Mouse (Mus musculus): Measurements from ENCODE around the gene Cox17. TPM values are rescaled to one million over a fixed set of nuclear protein-coding genes. Genes with fewer than 3 reads are reported as not detected.

Cox17 gene
- polyA plus RNA-seq, 1 experiment from 2014 or later, result 107 TPM

DNA sequence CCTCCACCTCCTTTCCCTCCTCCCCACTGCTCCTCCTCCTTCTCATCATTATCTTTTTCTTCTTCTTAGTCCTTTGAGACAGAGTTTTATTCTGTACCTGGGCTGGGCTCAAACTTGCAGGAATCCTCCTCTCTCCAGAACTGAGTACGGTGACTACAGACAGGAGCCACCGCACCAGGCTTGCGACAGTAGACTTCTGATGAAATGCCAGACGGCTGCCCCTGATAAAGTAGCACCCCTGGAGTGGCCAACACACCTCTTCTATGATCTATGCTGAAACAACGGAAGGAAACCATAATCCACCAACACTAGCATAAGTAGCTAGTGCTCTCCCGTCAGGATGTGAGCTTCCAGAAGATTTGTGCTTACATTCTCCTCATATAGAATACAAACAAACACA is 40.6 kb downstream of the Cox17 start:
- no peaks in the 10 kb centered on the region for H3K9me3 ChIP-seq (ENCODE audit: control insufficient read depth, low read length)
- no peaks in the 10 kb centered on the region for H3K36me3 ChIP-seq (ENCODE audit: control insufficient read depth, insufficient read depth, low read length)
- ATAC-seq (ENCODE audit: insufficient number of reproducible peaks, low FRiP score, low TSS enrichment, low read depth) (no peak), DNase-seq (ENCODE audit: low spot score) (no peak)
- WGBS, result 83% methylated on average over 6 of the region's 6 CpGs
- H3K27me3 ChIP-seq (ENCODE audit: control insufficient read depth, insufficient read depth, low read length), result no peaks in the 10 kb centered on the region
- no peak overlapping the region for H3K4me2 ChIP-seq (ENCODE audit: low read depth, severe bottlenecking)
- H3K4me3 ChIP-seq (ENCODE audit: low read depth, low read length), result no peak overlapping the region
- no peaks in the 10 kb centered on the region for H3K4me1 ChIP-seq (ENCODE audit: control insufficient read depth, insufficient read depth, low read length)
- H3K9ac ChIP-seq (ENCODE audit: low read length), result no peak overlapping the region
- no peak overlapping the region for H3K27ac ChIP-seq (replicated peaks; ENCODE audit: low read depth, low read length)

DNA sequence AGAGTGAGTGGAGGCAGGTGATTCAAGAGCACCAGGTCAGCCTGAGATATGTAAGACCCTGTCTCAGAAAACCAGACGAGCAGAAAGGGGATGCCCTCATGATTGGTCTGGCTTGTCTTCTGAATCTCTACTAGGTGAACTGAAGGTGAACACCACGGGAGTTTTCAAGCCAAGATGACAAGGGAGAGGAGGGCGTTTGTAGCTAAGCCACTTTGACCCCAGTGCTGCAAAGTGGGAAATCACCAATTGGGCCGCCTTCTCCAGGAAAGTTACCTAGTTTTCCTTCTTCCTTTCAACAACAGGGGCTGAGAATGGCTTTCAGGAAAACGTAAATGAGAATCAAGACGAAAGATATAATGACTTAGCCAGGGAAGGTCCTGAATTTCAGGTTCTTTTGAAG is 42.0 kb downstream of the Cox17 start:
- Histone ChIP-seq H3K4me2 (ENCODE audit: low read depth, severe bottlenecking) (no peak overlapping the region), H3K36me3 (ENCODE audit: control insufficient read depth, insufficient read depth, low read length) (no peaks in the 10 kb centered on the region), H3K9ac (ENCODE audit: low read length) (no peak overlapping the region), H3K27ac (replicated peaks; ENCODE audit: low read depth, low read length) (no peak overlapping the region), H3K4me3 (ENCODE audit: low read depth, low read length) (no peak overlapping the region), H3K27me3 (ENCODE audit: control insufficient read depth, insufficient read depth, low read length) (no peaks in the 10 kb centered on the region), H3K9me3 (ENCODE audit: control insufficient read depth, low read length) (no peaks in the 10 kb centered on the region), H3K4me1 (ENCODE audit: control insufficient read depth, insufficient read depth, low read length) (no peaks in the 10 kb centered on the region)
- no peak for DNase-seq (ENCODE audit: low spot score)
- WGBS, result 76% methylated on average over 6 of the region's 6 CpGs
- ATAC-seq (ENCODE audit: insufficient number of reproducible peaks, low FRiP score, low TSS enrichment, low read depth), result no peak

- no peaks in the 10 kb centered on the region for H3K36me3 ChIP-seq (ENCODE audit: control insufficient read depth, insufficient read depth, low read length)
- WGBS, result 84% methylated on average over 8 of the region's 8 CpGs
- H3K4me2 ChIP-seq (ENCODE audit: low read depth, severe bottlenecking), result no peak overlapping the region
- H3K27ac ChIP-seq (replicated peaks; ENCODE audit: low read depth, low read length), result no peak overlapping the region
- no peaks in the 10 kb centered on the region for H3K9me3 ChIP-seq (ENCODE audit: control insufficient read depth, low read length)
- no peak overlapping the region for H3K4me3 ChIP-seq (ENCODE audit: low read depth, low read length)
- no peak for DNase-seq (ENCODE audit: low spot score)
- ATAC-seq (ENCODE audit: insufficient number of reproducible peaks, low FRiP score, low TSS enrichment, low read depth), result no peak
- H3K9ac ChIP-seq (ENCODE audit: low read length), result no peak overlapping the region
- no peaks in the 10 kb centered on the region for H3K27me3 ChIP-seq (ENCODE audit: control insufficient read depth, insufficient read depth, low read length)
- no peaks in the 10 kb centered on the region for H3K4me1 ChIP-seq (ENCODE audit: control insufficient read depth, insufficient read depth, low read length)
Measured at GRCm38 (mm10) chr16:38389284-38389893, 42.6 kb downstream of the Cox17 start.

- no peaks in the 10 kb centered on the region for H3K36me3 ChIP-seq (ENCODE audit: control insufficient read depth, insufficient read depth, low read length)
- no peak overlapping the region for H3K4me2 ChIP-seq (ENCODE audit: low read depth, severe bottlenecking)
- H3K27ac ChIP-seq (replicated peaks; ENCODE audit: low read depth, low read length), result no peak overlapping the region
- ATAC-seq (ENCODE audit: insufficient number of reproducible peaks, low FRiP score, low TSS enrichment, low read depth) (no peak), DNase-seq (ENCODE audit: low spot score) (no peak)
- H3K27me3 ChIP-seq (ENCODE audit: control insufficient read depth, insufficient read depth, low read length), result no peaks in the 10 kb centered on the region
- no peaks in the 10 kb centered on the region for H3K9me3 ChIP-seq (ENCODE audit: control insufficient read depth, low read length)
- 86% methylated on average over 7 of the region's 7 CpGs for WGBS
- no peak overlapping the region for H3K4me3 ChIP-seq (ENCODE audit: low read depth, low read length)
- no peaks in the 10 kb centered on the region for H3K4me1 ChIP-seq (ENCODE audit: control insufficient read depth, insufficient read depth, low read length)
- H3K9ac ChIP-seq (ENCODE audit: low read length), result no peak overlapping the region
Measured at GRCm38 (mm10) chr16:38390322-38390721, 43.5 kb downstream of the Cox17 start.

DNA sequence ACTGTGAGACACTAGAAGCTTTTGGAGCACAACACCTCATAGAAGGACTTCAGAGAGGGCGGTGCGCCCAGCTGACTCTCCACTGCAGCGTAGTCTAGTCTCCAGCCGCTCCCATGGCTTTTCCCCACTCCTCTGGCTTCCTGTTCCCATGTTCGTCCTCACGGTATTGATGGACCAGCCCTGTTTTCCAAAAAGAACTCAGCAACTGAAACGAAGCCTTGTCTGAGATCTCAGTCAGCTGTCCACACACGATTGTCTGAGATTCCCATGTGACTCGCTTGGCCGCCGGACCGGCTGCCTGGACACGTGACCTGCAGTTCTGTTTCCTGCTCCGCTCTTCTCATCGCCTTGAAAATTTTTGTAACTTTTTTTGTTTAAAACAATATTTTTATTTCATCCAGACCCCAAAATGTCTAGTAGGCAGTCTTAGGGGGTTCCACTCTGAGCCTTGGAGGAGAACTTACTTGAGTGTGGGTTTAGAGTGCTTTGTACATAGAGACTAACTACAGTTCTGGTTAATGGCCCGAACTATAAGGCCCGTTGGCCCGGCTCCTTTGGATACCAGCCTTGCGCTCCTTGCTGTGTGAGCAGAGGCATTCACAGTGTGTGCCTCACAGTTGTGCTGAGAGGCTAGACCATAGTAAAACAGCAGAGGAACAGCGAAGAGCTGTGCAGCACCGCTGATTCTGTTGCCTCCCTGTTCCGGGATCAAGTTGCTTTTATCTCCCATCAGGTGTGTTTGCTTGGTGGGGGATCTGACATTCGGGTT is 45.5 kb downstream of the Cox17 start:
- no peaks in the 10 kb centered on the region; the same call in 1 of the 2 replicates for H3K4me1 ChIP-seq (ENCODE audit: control insufficient read depth, insufficient read depth, low read length)
- 84% methylated on average over 23 of the region's 23 CpGs for WGBS
- no peaks in the 10 kb centered on the region for H3K36me3 ChIP-seq (ENCODE audit: control insufficient read depth, insufficient read depth, low read length)
- H3K27me3 ChIP-seq (ENCODE audit: control insufficient read depth, insufficient read depth, low read length), result no peaks in the 10 kb centered on the region
- DNase-seq (ENCODE audit: low spot score) (no peak), ATAC-seq (ENCODE audit: insufficient number of reproducible peaks, low FRiP score, low TSS enrichment, low read depth) (no peak)
- H3K27ac ChIP-seq (replicated peaks; ENCODE audit: low read depth, low read length), result no peak overlapping the region
- H3K9me3 ChIP-seq (ENCODE audit: control insufficient read depth, low read length), result no peaks in the 10 kb centered on the region
- H3K4me3 ChIP-seq (ENCODE audit: low read depth, low read length), result no peak overlapping the region
- H3K4me2 ChIP-seq (ENCODE audit: low read depth, severe bottlenecking), result no peak overlapping the region
- H3K9ac ChIP-seq (ENCODE audit: low read length), result no peak overlapping the region

GRCm38 (mm10) chr16:38394191-38394618 is 47.4 kb downstream of the Cox17 start:
- no peak overlapping the region for H3K27ac ChIP-seq (replicated peaks; ENCODE audit: low read depth, low read length)
- H3K4me3 ChIP-seq (ENCODE audit: low read depth, low read length), result no peak overlapping the region
- 91% methylated on average over 8 of the region's 8 CpGs for WGBS
- H3K27me3 ChIP-seq (ENCODE audit: control insufficient read depth, insufficient read depth, low read length), result no peaks in the 10 kb centered on the region
- H3K9me3 ChIP-seq (ENCODE audit: control insufficient read depth, low read length), result no peaks in the 10 kb centered on the region
- H3K4me2 ChIP-seq (ENCODE audit: low read depth, severe bottlenecking), result no peak overlapping the region
- no peaks in the 10 kb centered on the region for H3K36me3 ChIP-seq (ENCODE audit: control insufficient read depth, insufficient read depth, low read length)
- no peak overlapping the region for H3K9ac ChIP-seq (ENCODE audit: low read length)
- DNase-seq (ENCODE audit: low spot score) (no peak), ATAC-seq (ENCODE audit: insufficient number of reproducible peaks, low FRiP score, low TSS enrichment, low read depth) (no peak)
- peaks cover 2% of the 10 kb centered on the region; the same call in 1 of the 2 replicates for H3K4me1 ChIP-seq (ENCODE audit: control insufficient read depth, insufficient read depth, low read length)

DNA sequence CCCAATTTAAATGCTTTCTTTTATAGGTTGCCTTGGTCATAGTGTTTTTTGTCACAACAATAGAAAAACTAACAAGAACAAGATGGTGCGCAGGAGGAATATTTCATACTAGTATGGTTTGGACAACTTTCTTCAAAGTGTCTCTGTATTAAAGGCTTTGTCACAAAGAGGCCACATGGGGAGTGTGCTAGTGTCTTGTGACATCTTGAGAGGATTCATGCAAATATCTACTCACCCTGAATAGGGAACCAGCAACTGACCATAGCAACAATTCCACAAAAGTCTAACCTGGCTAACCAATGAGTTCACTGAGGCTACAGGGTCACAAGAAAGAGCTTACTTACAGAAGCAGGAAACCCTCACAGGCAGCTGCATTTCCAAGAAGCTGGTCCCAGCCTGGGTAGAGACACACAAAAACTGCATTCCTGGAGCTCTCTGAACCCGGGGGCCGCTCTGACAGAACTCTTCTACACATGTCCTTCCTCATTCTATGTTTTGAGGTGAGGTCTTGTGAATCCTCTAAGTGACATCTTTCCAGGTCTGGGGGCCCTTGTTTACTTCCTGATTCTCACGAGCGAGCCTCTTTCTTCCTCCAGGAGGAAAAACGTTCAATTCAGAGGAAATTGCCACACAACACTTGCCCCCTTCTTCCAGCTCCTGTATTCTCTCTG is 48.4 kb downstream of the Cox17 start:
- no peak for DNase-seq (ENCODE audit: low spot score)
- H3K9ac ChIP-seq (ENCODE audit: low read length), result no peak overlapping the region
- H3K36me3 ChIP-seq (ENCODE audit: control insufficient read depth, insufficient read depth, low read length), result no peaks in the 10 kb centered on the region
- no peak overlapping the region for H3K27ac ChIP-seq (replicated peaks; ENCODE audit: low read depth, low read length)
- H3K4me3 ChIP-seq (ENCODE audit: low read depth, low read length), result no peak overlapping the region
- no peak overlapping the region for H3K4me2 ChIP-seq (ENCODE audit: low read depth, severe bottlenecking)
- H3K9me3 ChIP-seq (ENCODE audit: control insufficient read depth, low read length), result no peaks in the 10 kb centered on the region
- no peaks in the 10 kb centered on the region for H3K27me3 ChIP-seq (ENCODE audit: control insufficient read depth, insufficient read depth, low read length)
- H3K4me1 ChIP-seq (ENCODE audit: control insufficient read depth, insufficient read depth, low read length), result peaks cover 9% of the 10 kb centered on the region; the same call in 1 of the 2 replicates
- ATAC-seq (ENCODE audit: insufficient number of reproducible peaks, low FRiP score, low TSS enrichment, low read depth), result no peak
- WGBS, result 66% methylated on average over 6 of the region's 6 CpGs

DNA sequence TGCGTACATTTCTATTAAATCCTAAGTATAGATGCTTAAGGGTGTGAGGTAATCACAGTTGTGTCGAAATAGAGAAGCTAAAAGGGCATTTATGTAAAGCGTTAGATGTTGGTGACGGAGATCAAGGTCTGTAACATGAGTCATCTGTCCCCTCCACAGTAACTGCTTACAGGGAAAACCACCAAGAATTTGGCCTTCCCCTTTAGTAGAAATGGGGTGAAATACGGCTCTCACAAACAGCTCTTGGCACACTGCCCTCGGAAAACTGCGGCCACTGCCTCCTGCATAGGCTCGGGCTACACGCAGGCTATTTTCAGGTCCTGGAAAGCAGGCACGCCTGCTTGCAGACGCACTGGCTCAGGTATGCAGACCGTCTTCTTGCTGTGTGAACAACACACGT is 49.4 kb downstream of the Cox17 start:
- H3K9ac ChIP-seq (ENCODE audit: low read length), result no peak overlapping the region
- 53% methylated on average over 13 of the region's 13 CpGs for WGBS
- H3K4me2 ChIP-seq (ENCODE audit: low read depth, severe bottlenecking), result no peak overlapping the region
- no peaks in the 10 kb centered on the region for H3K27me3 ChIP-seq (ENCODE audit: control insufficient read depth, insufficient read depth, low read length)
- no peaks in the 10 kb centered on the region for H3K9me3 ChIP-seq (ENCODE audit: control insufficient read depth, low read length)
- DNase-seq (ENCODE audit: low spot score) (no peak), ATAC-seq (ENCODE audit: insufficient number of reproducible peaks, low FRiP score, low TSS enrichment, low read depth) (0 out of 2 replicates have a peak, but pooled peaks have one; percentile 40)
- no peak overlapping the region for H3K27ac ChIP-seq (replicated peaks; ENCODE audit: low read depth, low read length)
- peaks cover 9% of the 10 kb centered on the region; the same call in 1 of the 2 replicates for H3K4me1 ChIP-seq (ENCODE audit: control insufficient read depth, insufficient read depth, low read length)
- H3K36me3 ChIP-seq (ENCODE audit: control insufficient read depth, insufficient read depth, low read length), result no peaks in the 10 kb centered on the region
- no peak overlapping the region for H3K4me3 ChIP-seq (ENCODE audit: low read depth, low read length)

Data from limb, embryonic 11.5 days (tissue).